Mouse (Mus musculus): ENCODE data around the gene Krt17.

DNA sequence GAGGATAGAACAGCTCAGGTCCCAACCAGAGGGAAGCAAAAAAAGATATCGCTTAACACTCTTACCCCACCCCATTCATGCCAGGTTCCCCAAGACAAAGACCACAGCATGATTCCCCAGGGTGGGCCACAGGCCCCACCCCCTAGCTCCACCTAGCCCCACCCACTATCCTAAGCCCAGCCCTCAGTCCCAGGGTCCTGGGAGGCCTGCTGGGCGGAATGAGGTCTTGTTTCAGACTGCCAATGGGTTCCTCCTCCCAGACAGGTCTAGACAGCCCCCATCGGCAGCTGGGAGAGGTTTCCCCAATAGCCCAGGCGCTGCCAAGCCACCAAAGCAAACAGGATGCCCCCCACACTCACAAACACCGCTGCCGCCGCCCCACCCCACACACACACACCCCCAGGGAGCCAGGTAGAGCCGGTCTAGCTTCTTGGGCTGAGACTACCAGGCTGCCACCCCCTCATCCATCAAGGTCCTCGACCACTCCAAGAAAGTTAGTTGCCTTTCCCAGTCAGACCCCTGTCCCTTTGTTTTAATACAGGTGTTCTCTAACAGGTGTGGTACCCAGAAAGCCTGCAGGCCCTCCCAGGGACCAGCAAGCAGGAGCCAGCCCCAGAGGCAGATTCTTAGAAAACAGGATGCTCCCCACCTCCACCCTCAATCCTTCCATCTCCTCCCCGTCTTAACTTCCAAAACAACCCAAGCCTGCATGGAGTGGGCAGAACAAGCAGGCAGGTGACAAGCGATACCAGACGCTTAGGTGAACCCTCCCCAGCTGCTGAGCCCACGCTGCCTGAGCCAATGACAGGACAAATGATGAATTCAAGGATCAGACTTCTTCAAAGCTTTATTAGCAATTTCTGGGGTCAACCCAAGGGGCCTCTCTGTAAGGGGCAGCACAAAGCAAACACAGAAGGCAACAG is 1.5 kb upstream of the Krt17 start:
- TF ChIP-seq POLR2A (IDR thresholded peaks at IDR 0.05; ENCODE audit: borderline replicate concordance, low read depth, low read length) (no peak), CTCF (IDR thresholded peaks at IDR 0.05; ENCODE audit: low read depth, low read length) (no peak)
